Mouse (Mus musculus) CH12.LX (cell line): ENCODE data around the gene Tspear.
"Not testable (repeated sequence)": the region's sequence is repeated elsewhere in the genome, so short reads cannot be mapped to it uniquely, and the experiment has no call there.

ENCODE experiments used
- CTCF ChIP-seq, 2 experiments: IDR thresholded peaks in 1 of 2; conservative IDR thresholded peaks in 1 of 2; 2 replicates each; pipeline ENCODE4 v1.5.1; 2011 to 2012; ENCODE audit warnings: low read depth in 2 of 2, low read length in 2 of 2, improper control_type of control experiment in 1 of 2, inconsistent platforms in 1 of 2, mild to moderate bottlenecking in 1 of 2, moderate library complexity in 1 of 2
- ETS1 ChIP-seq: conservative IDR thresholded peaks from 2 replicates; pipeline ENCODE4 v1.6.1; 2012; ENCODE audit warnings: low read depth, mild to moderate bottlenecking, inconsistent platforms, low read length, improper control_type of control experiment, moderate library complexity
- KAT2A ChIP-seq: IDR thresholded peaks from 2 replicates; pipeline ENCODE4 v1.6.1; 2012; ENCODE audit warnings: low read length, improper control_type of control experiment, inconsistent platforms; ENCODE audit not compliant: insufficient replicate concordance
- MAFK ChIP-seq: IDR thresholded peaks from 2 replicates; pipeline ENCODE4 v1.6.1; 2011; ENCODE audit warnings: low read length, improper control_type of control experiment; ENCODE audit not compliant: insufficient replicate concordance
- MAX ChIP-seq: IDR thresholded peaks from 2 replicates; pipeline ENCODE4 v1.6.1; 2011; ENCODE audit warnings: low read length, improper control_type of control experiment
- NELFE ChIP-seq: IDR thresholded peaks from 2 replicates; pipeline ENCODE4 v1.6.1; 2011; ENCODE audit warnings: low read depth, low read length, improper control_type of control experiment
- POLR2A ChIP-seq: IDR thresholded peaks from 2 replicates; pipeline ENCODE4 v1.6.1; 2011; ENCODE audit warnings: low read depth, mild to moderate bottlenecking, improper control_type of control experiment, low read length
- ZMIZ1 ChIP-seq: IDR thresholded peaks from 2 replicates; pipeline ENCODE4 v1.6.1; 2012; ENCODE audit warnings: low read depth, mild to moderate bottlenecking, inconsistent platforms, low read length, improper control_type of control experiment

GRCm38 (mm10) chr10:77771225-77771624 lies 84.9 kb downstream of the Tspear start, which contains the start of gene Gm3238:
- not testable (repeated sequence) for TF ChIP-seq KAT2A; CTCF (conservative IDR thresholded peaks at IDR 0.05 in 1 of 2, IDR thresholded peaks at IDR 0.05 in 1 of 2; ENCODE audit: low read depth in 2 of 2, low read length in 2 of 2); ZMIZ1; ETS1; MAFK; POLR2A; NELFE; MAX
